In genomic region chr7:134400746-134401145, GRCm38 (mm10) we compare ENCODE assay signal across 35 mouse cellular contexts. TPM values are rescaled to one million over a fixed set of nuclear protein-coding genes. Genes with fewer than 3 reads are reported as not detected.
"Had no signal": no experiment of that assay in that cellular context is flagged by ENCODE, and none has a peak within 500 bp of the region (broad histone marks: within the 10 kb centered on the region; RNA-seq: fewer than 3 reads in every experiment).

No protein-coding gene starts in this region.

- H3K27me3 ChIP-seq: limb, embryonic 12.5 days; limb, embryonic 13.5 days; limb, embryonic 15.5 days; liver, embryonic 12.5 days; liver, embryonic 13.5 days; liver, embryonic 15.5 days; lung, embryonic 15.5 days; midbrain, embryonic 12.5 days; midbrain, embryonic 13.5 days; midbrain, embryonic 15.5 days; neural tube, embryonic 12.5 days; neural tube, embryonic 13.5 days had no signal

- H3K9ac ChIP-seq: limb, embryonic 12.5 days; limb, embryonic 13.5 days; limb, embryonic 15.5 days; liver, embryonic 12.5 days; liver, embryonic 13.5 days; liver, embryonic 14.5 days; liver, embryonic 15.5 days; liver, postnatal 0 days; lung, embryonic 14.5 days; lung, embryonic 15.5 days; midbrain, embryonic 12.5 days; midbrain, embryonic 13.5 days; midbrain, embryonic 15.5 days; neural tube, embryonic 12.5 days; neural tube, embryonic 13.5 days had no signal

- H3K4me2 ChIP-seq: limb, embryonic 12.5 days; limb, embryonic 13.5 days; limb, embryonic 15.5 days; liver, embryonic 11.5 days; liver, embryonic 12.5 days; liver, embryonic 13.5 days; liver, embryonic 15.5 days; lung, embryonic 14.5 days; lung, embryonic 15.5 days; midbrain, embryonic 11.5 days; midbrain, embryonic 12.5 days; midbrain, embryonic 13.5 days; midbrain, embryonic 15.5 days; neural tube, embryonic 12.5 days; neural tube, embryonic 13.5 days had no signal

- H3K4me3 ChIP-seq: limb, embryonic 10.5 days; limb, embryonic 12.5 days; limb, embryonic 13.5 days; limb, embryonic 15.5 days; liver, embryonic 12.5 days; liver, embryonic 13.5 days; liver, embryonic 15.5 days; lung, embryonic 15.5 days; megakaryocyte, embryonic 14.5 days; midbrain, embryonic 10.5 days; midbrain, embryonic 12.5 days; midbrain, embryonic 13.5 days; midbrain, embryonic 15.5 days; myocyte; neural tube, embryonic 12.5 days; neural tube, embryonic 13.5 days had no signal

- DNase-seq: left cerebral cortex, postnatal 4 days; liver; liver, embryonic 13.5 days; liver, postnatal 0 days; lung, adult 18-20 months; lung, adult 2 months; lung, embryonic 14.5 days; lung, postnatal 10 days; lung, postnatal 14 days; lung, postnatal 36 days; lung, postnatal 4 days; midbrain, embryonic 14.5 days had no signal

- H3K4me1 ChIP-seq: liver, embryonic 12.5 days; liver, embryonic 13.5 days; liver, embryonic 15.5 days; lung, embryonic 15.5 days; megakaryocyte, embryonic 14.5 days; midbrain, embryonic 10.5 days; midbrain, embryonic 12.5 days; midbrain, embryonic 13.5 days; midbrain, embryonic 15.5 days; neural tube, embryonic 12.5 days had no signal

- H3K27ac ChIP-seq: limb, embryonic 10.5 days; limb, embryonic 12.5 days; limb, embryonic 13.5 days; limb, embryonic 15.5 days; liver, embryonic 12.5 days; liver, embryonic 13.5 days; liver, embryonic 14.5 days; liver, embryonic 15.5 days; lung, embryonic 15.5 days; macrophage; midbrain, embryonic 10.5 days; midbrain, embryonic 12.5 days; midbrain, embryonic 13.5 days; midbrain, embryonic 15.5 days; neural tube, embryonic 12.5 days; neural tube, embryonic 13.5 days had no signal

- H3K9me3 ChIP-seq: limb, embryonic 10.5 days; limb, embryonic 12.5 days; limb, embryonic 13.5 days; limb, embryonic 15.5 days; liver, embryonic 12.5 days; liver, embryonic 13.5 days; liver, embryonic 15.5 days; lung, embryonic 15.5 days; megakaryocyte, embryonic 14.5 days; midbrain, embryonic 10.5 days; midbrain, embryonic 12.5 days; midbrain, embryonic 13.5 days; midbrain, embryonic 15.5 days; neural tube, embryonic 12.5 days; neural tube, embryonic 13.5 days had no signal

- H3K36me3 ChIP-seq: limb, embryonic 10.5 days; limb, embryonic 12.5 days; limb, embryonic 13.5 days; limb, embryonic 15.5 days; liver, embryonic 12.5 days; liver, embryonic 13.5 days; liver, embryonic 15.5 days; lung, embryonic 15.5 days; midbrain, embryonic 10.5 days; midbrain, embryonic 12.5 days; midbrain, embryonic 13.5 days; midbrain, embryonic 15.5 days; neural tube, embryonic 12.5 days; neural tube, embryonic 13.5 days had no signal

- ATAC-seq: liver, embryonic 12.5 days; liver, postnatal 0 days; lung, postnatal 0 days; midbrain, embryonic 13.5 days; midbrain, embryonic 15.5 days; midbrain, embryonic 16.5 days had no signal

RNA-seq across cellular contexts. Expression of gene D7Ertd443e, which starts 15.3 kb away (rescaled TPM):
- polyA plus RNA-seq: limb, embryonic 10.5 days; liver, adult 2 months; liver, embryonic 11.5 days; liver, embryonic 12.5 days; liver, embryonic 13.5 days; liver, embryonic 15.5 days; liver, embryonic 16.5 days; liver, postnatal 0 days; macrophage; midbrain, embryonic 10.5 days; midbrain, embryonic 11.5 days; midbrain, embryonic 12.5 days; neural tube, embryonic 12.5 days had no signal
